22 mouse cellular contexts compared by ENCODE assay signal in the genomic region with DNA sequence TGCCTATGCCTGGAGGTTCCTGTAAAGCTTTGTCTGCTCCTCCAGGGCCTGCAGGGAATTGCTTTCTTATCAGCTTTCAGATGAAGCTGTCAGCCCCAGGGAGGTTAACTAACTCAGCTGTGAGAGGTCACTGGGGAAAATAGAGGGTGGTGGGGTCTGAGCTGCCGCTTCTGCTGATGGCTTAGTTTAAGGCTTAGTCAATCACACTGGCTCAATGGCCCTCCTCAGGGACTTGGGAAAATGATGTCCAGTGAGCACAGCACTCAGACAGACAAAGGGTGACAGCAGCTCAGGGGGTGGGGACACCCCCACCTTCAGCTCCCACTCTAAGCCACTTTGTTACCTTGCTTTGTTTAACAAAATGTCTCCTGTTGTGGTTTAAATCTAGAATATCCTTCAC. TPM values are rescaled to one million over a fixed set of nuclear protein-coding genes. Genes with fewer than 3 reads are reported as not detected.
"Had no signal": no experiment of that assay in that cellular context is flagged by ENCODE, and none has a peak within 500 bp of the region (broad histone marks: within the 10 kb centered on the region; RNA-seq: fewer than 3 reads in every experiment).

No protein-coding gene starts in this region.

- H3K9me3 ChIP-seq: liver, embryonic 13.5 days had no signal

- H3K4me2 ChIP-seq: liver, embryonic 13.5 days had no signal

- DNase-seq: kidney, adult 2 months; kidney, postnatal 25 days; layer of hippocampus, adult 9-11 months; liver, embryonic 13.5 days; lung, adult 2 months; lung, postnatal 14 days; lung, postnatal 4 days; thymus, adult 18-20 months; thymus, postnatal 36 days had no signal

- H3K36me3 ChIP-seq: liver, embryonic 13.5 days had no signal

- H3K9ac ChIP-seq: liver, embryonic 13.5 days had no signal

- H3K4me1 ChIP-seq: liver, embryonic 13.5 days had no signal

- H3K27ac ChIP-seq: kidney, postnatal 0 days; layer of hippocampus, adult 2 months; liver, embryonic 13.5 days had no signal

- H3K27me3 ChIP-seq: liver, embryonic 13.5 days had no signal

- H3K4me3 ChIP-seq: layer of hippocampus, adult 2 months; liver, embryonic 13.5 days had no signal

RNA-seq across cellular contexts. Expression of a gene that starts 55.0 kb away (rescaled TPM):
- total RNA-seq: layer of hippocampus, adult 2 months; layer of hippocampus, postnatal 25 days; liver, adult 2 months; megakaryocyte progenitor cell, adult 5-6 weeks; megakaryocyte-erythroid progenitor cell, adult 5-6 weeks; midbrain, postnatal 0 days had no signal
- polyA plus RNA-seq: kidney, adult 2 months; kidney, embryonic 14.5 days; limb, embryonic 11.5 days; liver, embryonic 13.5 days; lung, adult 2 months; lung, embryonic 16.5 days; midbrain, postnatal 0 days; neural tube, embryonic 11.5 days; neural tube, embryonic 14.5 days; testis, adult 2 months had no signal
